Mouse (Mus musculus) myocyte (in vitro differentiated cells): ENCODE measurements around the gene Skida1. TPM values are rescaled to one million over a fixed set of nuclear protein-coding genes. Genes with fewer than 3 reads are reported as not detected.

Experiments used
- H3K27me3 ChIP-seq: one replicate; pipeline ENCODE4 v1.6.1; 2011; ENCODE audit not compliant: control insufficient read depth, insufficient read depth, insufficient read length
- H3K36me3 ChIP-seq: one replicate; pipeline ENCODE4 v1.6.1; 2011; ENCODE audit not compliant: control insufficient read depth, insufficient read depth
- H3K4me2 ChIP-seq: one replicate; pipeline ENCODE4 v1.6.1; 2011; ENCODE audit warnings: low read depth, control low read depth
- H3K4me3 ChIP-seq: one replicate; pipeline ENCODE4 v1.5.1; 2011; ENCODE audit warnings: mild to moderate bottlenecking, control low read depth, moderate library complexity
- H3K79me2 ChIP-seq: one replicate; pipeline ENCODE4 v1.6.1; 2011; ENCODE audit not compliant: control insufficient read depth, insufficient read depth
- H3ac ChIP-seq: one replicate; pipeline ENCODE4 v1.6.1; 2011; ENCODE audit not compliant: control insufficient read depth, insufficient read length
- CEBPB ChIP-seq: IDR thresholded peaks from 2 replicates; pipeline ENCODE4 v1.6.1; 2011; ENCODE audit warnings: mild to moderate bottlenecking, moderate library complexity; ENCODE audit not compliant: poor library complexity, insufficient read depth, severe bottlenecking
- E2F4 ChIP-seq: IDR thresholded peaks from one replicate; pipeline ENCODE4 v1.6.1; 2011; ENCODE audit warnings: mild to moderate bottlenecking, control low read depth, moderate library complexity; ENCODE audit not compliant: insufficient read depth
- MAX ChIP-seq: IDR thresholded peaks from one replicate; pipeline ENCODE4 v1.6.1; 2011; ENCODE audit warnings: low read depth, mild to moderate bottlenecking, control low read depth
- MYOD1 ChIP-seq, 3 experiments: IDR thresholded peaks; one replicate each; pipeline ENCODE4 v1.6.1; 2011; ENCODE audit warnings: control low read depth in 2 of 3, low read depth in 2 of 3, mild to moderate bottlenecking in 2 of 3, moderate library complexity in 1 of 3; ENCODE audit not compliant: insufficient read length in 2 of 3, control insufficient read depth in 1 of 3
- MYOG ChIP-seq, 3 experiments: IDR thresholded peaks; one replicate each; pipeline ENCODE4 v1.6.1; 2011; ENCODE audit warnings: control low read depth in 2 of 3, low read depth in 2 of 3, mild to moderate bottlenecking in 2 of 3; ENCODE audit not compliant: insufficient read length in 2 of 3, control insufficient read depth in 1 of 3, insufficient read depth in 1 of 3
- POLR2A ChIP-seq: IDR thresholded peaks from one replicate; pipeline ENCODE4 v1.6.1; 2011; ENCODE audit warnings: low read depth, mild to moderate bottlenecking, control low read depth, moderate library complexity; ENCODE audit not compliant: insufficient read length
- POLR2AphosphoS2 ChIP-seq: IDR thresholded peaks from one replicate; pipeline ENCODE4 v1.6.1; 2011; ENCODE audit warnings: low read depth, control low read depth; ENCODE audit not compliant: insufficient read length
- REST ChIP-seq: IDR thresholded peaks from one replicate; pipeline ENCODE4 v1.6.1; 2011; ENCODE audit warnings: mild to moderate bottlenecking, control low read depth, moderate library complexity; ENCODE audit not compliant: insufficient read depth, insufficient read length
- SRF ChIP-seq: IDR thresholded peaks from one replicate; pipeline ENCODE4 v1.6.1; 2011; ENCODE audit warnings: low read depth; ENCODE audit not compliant: control insufficient read depth, insufficient read length
- TCF12 ChIP-seq: IDR thresholded peaks from one replicate; pipeline ENCODE4 v1.6.1; 2011; ENCODE audit warnings: mild to moderate bottlenecking, control low read depth; ENCODE audit not compliant: poor library complexity, insufficient read depth, severe bottlenecking
- TCF3 ChIP-seq: IDR thresholded peaks from one replicate; pipeline ENCODE4 v1.6.1; 2011; ENCODE audit warnings: low read depth, control low read depth; ENCODE audit not compliant: insufficient read length
- USF1 ChIP-seq: IDR thresholded peaks from one replicate; pipeline ENCODE4 v1.6.1; 2011; ENCODE audit warnings: low read depth, mild to moderate bottlenecking, control low read depth, moderate library complexity
- polyA plus RNA-seq: library from polyadenylated mRNA; unstranded; fragments of >200 nt; fragmentation: generic; extraction: Trizol; gene quantifications from one replicate; pipeline ENCODE4 v1.2.1, GENCODE M21; 2012; ENCODE audit warnings: missing spikeins

Skida1 gene
- polyA plus RNA-seq, 1 experiment = 0.12 TPM

DNA sequence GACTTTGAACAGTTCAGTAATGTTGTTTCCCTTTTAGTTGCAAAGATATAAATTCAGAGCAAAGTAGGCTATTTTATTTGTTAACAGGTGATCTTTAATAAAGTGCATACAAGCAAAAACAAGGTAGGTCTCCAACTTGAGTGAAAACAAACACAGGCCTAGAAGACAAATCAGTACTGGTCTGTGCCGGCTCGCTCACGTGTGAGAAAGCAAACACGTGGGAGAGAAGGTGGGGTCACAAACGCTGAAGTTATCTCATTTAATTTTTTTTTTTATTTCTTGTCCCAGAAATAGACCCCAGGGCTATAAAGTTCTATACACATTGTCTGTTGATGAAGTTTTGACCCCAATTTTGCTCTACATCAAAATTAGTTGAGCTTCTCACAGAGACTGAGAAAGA lies 23.7 kb downstream of the Skida1 start:
- TF ChIP-seq POLR2AphosphoS2 (no peak), USF1 (no peak), TCF12 (no peak), MYOD1 (IDR thresholded peaks at IDR 0.05; ENCODE audit: control insufficient read depth in 1 of 3, insufficient read length in 2 of 3, low read depth in 2 of 3) (no peak), CEBPB (no peak), MYOG (IDR thresholded peaks at IDR 0.05; ENCODE audit: control insufficient read depth in 1 of 3, insufficient read depth in 1 of 3, insufficient read length in 2 of 3, low read depth in 2 of 3) (no peak), POLR2A (no peak), TCF3 (no peak), REST (no peak)
- no peak overlapping the region for H3K4me3 ChIP-seq
- no peak overlapping the region for H3K4me2 ChIP-seq
- no peaks in the 10 kb centered on the region for H3K27me3 ChIP-seq
- H3K36me3 ChIP-seq = no peaks in the 10 kb centered on the region
- no peak overlapping the region for H3ac ChIP-seq
- H3K79me2 ChIP-seq = no peaks in the 10 kb centered on the region

DNA sequence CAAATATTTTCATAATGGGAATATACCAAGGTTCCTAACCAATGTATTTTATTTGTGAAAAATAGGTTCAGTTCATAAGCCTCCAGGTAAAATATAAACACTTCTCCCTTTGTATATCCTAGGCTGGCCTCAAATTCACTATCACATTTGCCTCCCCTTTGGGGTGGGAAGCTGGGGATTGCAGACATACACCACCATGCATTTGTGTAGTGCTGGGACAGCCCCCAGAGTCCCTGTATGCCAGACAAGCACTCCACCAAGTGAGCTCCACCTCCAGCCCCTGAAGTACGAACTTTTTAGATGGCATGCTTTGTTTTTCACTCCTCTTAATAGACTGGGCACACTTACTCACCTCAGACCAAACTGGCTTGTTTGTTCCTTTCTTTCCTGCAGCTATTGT lies 26.0 kb downstream of the Skida1 start:
- Histone ChIP-seq H3K4me3 (no peak overlapping the region), H3K27me3 (no peaks in the 10 kb centered on the region), H3K4me2 (no peak overlapping the region), H3K79me2 (no peaks in the 10 kb centered on the region), H3ac (no peak overlapping the region), H3K36me3 (no peaks in the 10 kb centered on the region)
- TF ChIP-seq CEBPB (no peak), E2F4 (no peak), MAX (no peak), MYOD1 (IDR thresholded peaks at IDR 0.05; ENCODE audit: control insufficient read depth in 1 of 3, insufficient read length in 2 of 3, low read depth in 2 of 3) (no peak), POLR2AphosphoS2 (no peak)

GRCm38 (mm10) chr2:18019122-18019521 lies 29.7 kb downstream of the Skida1 start:
- H3K27me3 ChIP-seq = no peaks in the 10 kb centered on the region
- TF ChIP-seq TCF12 (no peak), USF1 (no peak), POLR2A (no peak)
- no peak overlapping the region for H3K4me3 ChIP-seq
- no peaks in the 10 kb centered on the region for H3K36me3 ChIP-seq
- H3K4me2 ChIP-seq = no peak overlapping the region
- no peaks in the 10 kb centered on the region for H3K79me2 ChIP-seq
- H3ac ChIP-seq = no peak overlapping the region

DNA sequence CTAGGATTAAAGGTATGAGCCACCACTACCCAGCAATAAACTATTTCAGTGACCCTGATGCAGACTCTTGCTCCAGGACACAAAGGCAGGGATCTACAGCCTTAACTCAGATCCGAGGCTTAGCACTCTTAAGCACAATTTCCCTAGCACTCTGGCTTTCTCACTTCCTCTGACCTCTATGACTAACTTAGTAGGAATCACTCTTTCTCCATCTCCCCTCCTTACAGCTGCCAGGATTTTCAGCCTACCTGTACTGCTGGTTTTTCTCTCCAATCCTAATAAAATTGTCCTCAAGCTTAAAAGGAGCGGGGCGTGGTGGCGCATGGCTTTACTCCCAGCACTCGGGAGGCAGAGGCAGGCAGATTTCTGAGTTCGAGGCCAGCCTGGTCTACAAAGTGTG lies 31.5 kb downstream of the Skida1 start:
- Histone ChIP-seq H3ac (no peak overlapping the region), H3K4me3 (no peak overlapping the region)

GRCm38 (mm10) chr2:18016639-18017038 lies 32.2 kb downstream of the Skida1 start:
- no peak overlapping the region for H3K4me3 ChIP-seq
- no peak overlapping the region for H3ac ChIP-seq
- TF ChIP-seq USF1 (no peak), MYOD1 (IDR thresholded peaks at IDR 0.05; ENCODE audit: control insufficient read depth in 1 of 3, insufficient read length in 2 of 3, low read depth in 2 of 3) (no peak), POLR2A (no peak), REST (no peak), POLR2AphosphoS2 (no peak), SRF (no peak), TCF3 (no peak), TCF12 (no peak), E2F4 (no peak), CEBPB (no peak), MAX (no peak), MYOG (IDR thresholded peaks at IDR 0.05; ENCODE audit: control insufficient read depth in 1 of 3, insufficient read depth in 1 of 3, insufficient read length in 2 of 3, low read depth in 2 of 3) (no peak)
- H3K79me2 ChIP-seq = no peaks in the 10 kb centered on the region
- no peaks in the 10 kb centered on the region for H3K27me3 ChIP-seq
- no peak overlapping the region for H3K4me2 ChIP-seq
- no peaks in the 10 kb centered on the region for H3K36me3 ChIP-seq

More for the DNA sequence above, 31.5 kb downstream of the Skida1 start:
- no peaks in the 10 kb centered on the region for H3K36me3 ChIP-seq
- no peak for TF ChIP-seq REST
- no peak for TF ChIP-seq MAX
- TF ChIP-seq MYOD1 (IDR thresholded peaks at IDR 0.05; ENCODE audit: control insufficient read depth in 1 of 3, insufficient read length in 2 of 3, low read depth in 2 of 3) = no peak
- TF ChIP-seq POLR2A = no peak
- TF ChIP-seq USF1 = no peak
- no peak for TF ChIP-seq TCF12
- no peak for TF ChIP-seq TCF3
- TF ChIP-seq E2F4 = no peak
- TF ChIP-seq SRF = no peak
- TF ChIP-seq POLR2AphosphoS2 = no peak
- no peak for TF ChIP-seq CEBPB
- TF ChIP-seq MYOG (IDR thresholded peaks at IDR 0.05; ENCODE audit: control insufficient read depth in 1 of 3, insufficient read depth in 1 of 3, insufficient read length in 2 of 3, low read depth in 2 of 3) = no peak
- no peaks in the 10 kb centered on the region for H3K79me2 ChIP-seq
- H3K4me2 ChIP-seq = no peak overlapping the region
- H3K27me3 ChIP-seq = no peaks in the 10 kb centered on the region
